Mouse (Mus musculus): ENCODE data around the gene Efcab9.

The Efcab9 gene

DNA sequence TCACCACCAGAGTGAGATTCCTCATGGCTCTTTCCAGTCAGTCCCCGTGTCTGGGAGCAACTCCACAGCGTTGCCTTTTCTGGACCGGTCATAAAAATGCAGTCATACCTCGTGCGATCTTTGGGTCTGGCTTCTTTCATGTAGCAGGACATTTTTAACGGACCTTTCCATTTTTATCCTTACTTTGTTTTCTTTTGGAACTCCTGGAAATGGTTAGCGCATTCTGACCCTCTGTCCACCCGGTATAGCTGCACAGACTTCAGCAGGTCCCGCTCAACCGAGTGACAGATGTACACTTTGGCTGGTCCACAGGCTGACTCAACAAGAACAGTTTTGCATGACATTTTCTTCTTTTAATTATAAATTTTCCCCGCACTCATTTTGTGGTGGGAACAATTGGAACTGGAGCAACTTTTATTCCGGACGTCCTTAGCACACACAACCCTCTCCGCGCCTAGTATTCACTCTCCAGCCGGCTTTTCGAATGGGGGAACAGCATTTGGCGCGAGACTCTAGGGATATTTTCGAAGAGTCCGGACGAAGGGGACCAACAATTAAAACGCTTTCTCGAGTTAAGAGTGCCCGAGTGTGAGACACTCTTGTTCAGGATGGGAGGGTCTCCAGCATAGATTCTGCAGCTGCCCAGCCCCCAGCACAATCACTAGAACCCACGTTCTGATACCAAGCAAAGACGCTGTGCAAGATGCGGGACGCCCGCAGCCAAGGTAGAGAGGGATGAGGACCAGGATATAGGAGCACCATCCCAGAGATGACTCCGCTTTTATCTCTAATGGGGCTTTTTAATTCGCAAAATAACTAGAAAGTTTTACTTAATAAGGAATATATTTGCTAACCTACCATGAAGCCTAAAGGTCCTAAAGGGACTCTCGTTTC is at the start of gene Efcab9:
Gene Efcab9 (minus strand): TSS at position 211 of the 894 bp plus-strand sequence.
- DNase-seq (ENCODE audit: low spot score), result no peak

DNA sequence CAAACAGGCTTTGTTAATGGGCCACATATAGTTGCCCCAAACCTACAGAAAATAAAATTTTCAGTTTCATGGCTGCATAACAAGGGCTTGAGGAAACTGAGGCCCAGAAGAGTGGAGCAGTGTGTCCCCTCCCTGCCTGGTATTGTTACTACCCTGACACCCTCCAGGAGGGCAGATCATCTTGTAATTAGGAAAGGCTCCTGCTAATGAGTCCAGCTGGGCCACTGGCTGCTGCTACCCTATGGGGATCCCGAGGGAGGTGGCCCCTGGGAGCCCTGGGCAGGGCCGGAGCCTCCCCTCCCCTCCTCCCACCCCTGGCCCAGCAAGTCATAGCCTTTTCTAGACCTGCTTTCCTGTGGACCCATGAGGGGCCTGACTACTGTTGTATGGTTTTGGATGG is 49.1 kb upstream of the Efcab9 start:
- DNase-seq (ENCODE audit: low spot score), result no peak

DNA sequence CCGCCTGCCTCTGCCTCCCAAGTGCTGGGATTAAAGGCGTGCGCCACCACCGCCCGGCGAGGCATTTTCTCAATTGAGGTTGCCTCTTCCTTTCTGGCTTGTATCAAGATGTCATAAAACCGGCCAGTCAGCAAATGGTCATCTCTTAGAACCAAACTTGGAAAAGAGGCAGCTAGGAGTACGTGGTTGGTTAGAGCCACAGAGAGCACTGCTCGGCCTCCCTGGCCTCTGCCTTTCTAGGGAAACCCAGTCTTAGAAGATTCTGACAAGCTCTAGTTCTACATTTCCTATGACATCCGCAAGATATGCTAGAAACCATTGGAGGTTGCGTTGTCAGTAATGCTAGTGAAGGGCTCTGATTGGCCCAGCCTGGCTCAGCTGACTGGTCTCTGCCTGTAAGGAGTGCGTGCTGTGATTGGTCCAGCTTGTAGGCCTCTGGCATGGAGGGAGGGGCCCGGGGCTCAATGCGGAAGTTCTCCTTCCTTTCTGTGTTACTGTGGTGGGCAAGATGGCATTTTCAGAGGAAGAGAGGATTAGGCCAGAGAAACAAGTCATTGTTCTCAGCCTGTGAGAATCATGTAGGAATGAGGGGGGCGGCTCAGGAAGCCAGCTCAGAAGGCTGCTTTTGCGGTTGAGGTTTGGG is 48.5 kb upstream of the Efcab9 start:
- no peak for DNase-seq (ENCODE audit: low spot score)

DNA sequence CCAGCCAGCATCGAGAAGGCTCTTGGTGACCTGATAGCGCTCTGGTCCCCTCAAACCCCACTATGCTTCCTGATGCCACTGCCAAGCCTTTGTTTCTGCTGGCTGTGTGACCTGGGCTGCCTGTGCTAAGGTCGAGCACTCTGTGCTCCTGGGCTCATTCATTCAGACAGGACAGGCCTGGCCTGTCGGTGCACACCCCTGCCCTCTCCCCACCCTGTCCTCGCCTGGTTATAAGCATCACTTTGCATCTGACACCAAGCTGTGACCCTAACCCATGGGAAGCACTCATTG is 44.8 kb upstream of the Efcab9 start:
- DNase-seq (ENCODE audit: low spot score), result no peak

DNA sequence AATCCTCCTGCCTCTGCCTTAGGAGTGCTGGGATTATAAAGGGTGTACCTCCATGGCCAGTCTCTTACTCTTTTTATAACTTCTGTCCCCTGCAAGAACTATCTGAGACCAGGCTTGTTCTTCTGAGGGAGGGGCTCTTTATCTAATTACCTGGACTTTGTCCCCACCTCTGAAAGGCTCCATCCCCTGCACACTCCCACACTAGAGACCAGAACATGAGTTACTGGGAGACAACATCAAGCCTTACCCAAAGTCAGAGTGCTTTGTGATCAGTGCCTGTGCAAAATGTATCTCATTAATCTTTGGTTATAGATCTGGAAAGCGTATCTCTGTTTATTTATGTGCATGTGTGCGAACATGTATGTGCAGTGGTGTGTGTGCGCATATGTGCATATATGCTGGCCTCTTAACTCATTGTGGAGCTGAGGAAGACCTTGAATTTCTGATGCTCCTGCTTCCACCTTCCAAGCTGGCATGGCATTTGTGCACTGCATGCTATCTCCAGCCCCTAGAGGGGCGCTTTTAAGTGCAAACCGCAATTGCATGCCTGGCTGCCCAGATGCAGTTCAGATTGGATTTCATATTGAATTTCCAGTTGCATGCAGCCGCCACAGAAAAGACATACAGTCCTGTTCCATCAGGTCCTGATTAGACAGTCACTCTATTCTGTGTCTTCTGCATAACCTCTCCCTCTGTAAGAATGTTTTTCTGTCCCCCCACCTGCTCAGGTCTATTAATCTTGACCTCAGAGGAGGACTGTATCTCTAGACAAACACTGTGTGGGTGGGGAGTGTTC is 44.3 kb upstream of the Efcab9 start:
- DNase-seq (ENCODE audit: low spot score), result no peak

DNA sequence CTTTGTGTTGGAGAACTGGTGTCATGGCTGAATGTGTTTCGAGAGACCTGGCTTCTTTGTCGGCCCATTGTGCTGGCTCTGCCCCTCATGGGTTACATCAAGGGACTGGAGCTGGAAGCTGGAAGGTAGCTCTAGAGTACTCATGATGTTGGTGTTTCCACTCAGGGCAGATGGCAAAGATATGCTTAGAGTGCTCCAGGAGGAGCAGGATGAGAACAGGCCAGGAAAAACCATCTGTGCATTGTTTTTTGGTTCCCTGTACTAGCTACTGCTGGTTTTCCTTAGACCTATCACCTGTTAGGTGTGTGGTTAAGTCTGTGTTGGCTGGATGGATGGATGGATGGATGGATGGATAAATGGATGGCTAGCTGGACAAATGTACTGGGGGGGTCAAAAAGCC is 41.8 kb upstream of the Efcab9 start:
- DNase-seq (ENCODE audit: low spot score), result no peak

DNA sequence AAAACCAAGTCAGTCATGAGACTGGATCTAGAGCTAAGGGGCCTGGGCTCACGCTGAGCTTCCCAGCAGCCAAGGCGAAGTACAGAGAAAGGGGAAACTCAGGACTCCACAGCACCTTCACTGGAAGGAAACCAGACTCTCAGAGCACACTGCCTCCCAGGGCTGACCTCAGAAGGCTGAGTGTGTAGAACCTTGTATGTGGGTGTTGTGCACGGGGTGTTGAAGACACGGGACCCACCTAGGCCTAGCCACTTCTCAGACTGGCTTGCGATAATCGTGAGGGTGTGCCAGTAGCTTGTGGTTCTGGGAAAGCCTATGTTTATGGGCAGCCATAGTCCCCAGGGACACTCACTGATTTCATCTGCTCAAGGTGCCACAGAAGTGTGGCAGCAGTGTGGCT is 39.2 kb upstream of the Efcab9 start:
- no peak for DNase-seq (ENCODE audit: low spot score)

DNA sequence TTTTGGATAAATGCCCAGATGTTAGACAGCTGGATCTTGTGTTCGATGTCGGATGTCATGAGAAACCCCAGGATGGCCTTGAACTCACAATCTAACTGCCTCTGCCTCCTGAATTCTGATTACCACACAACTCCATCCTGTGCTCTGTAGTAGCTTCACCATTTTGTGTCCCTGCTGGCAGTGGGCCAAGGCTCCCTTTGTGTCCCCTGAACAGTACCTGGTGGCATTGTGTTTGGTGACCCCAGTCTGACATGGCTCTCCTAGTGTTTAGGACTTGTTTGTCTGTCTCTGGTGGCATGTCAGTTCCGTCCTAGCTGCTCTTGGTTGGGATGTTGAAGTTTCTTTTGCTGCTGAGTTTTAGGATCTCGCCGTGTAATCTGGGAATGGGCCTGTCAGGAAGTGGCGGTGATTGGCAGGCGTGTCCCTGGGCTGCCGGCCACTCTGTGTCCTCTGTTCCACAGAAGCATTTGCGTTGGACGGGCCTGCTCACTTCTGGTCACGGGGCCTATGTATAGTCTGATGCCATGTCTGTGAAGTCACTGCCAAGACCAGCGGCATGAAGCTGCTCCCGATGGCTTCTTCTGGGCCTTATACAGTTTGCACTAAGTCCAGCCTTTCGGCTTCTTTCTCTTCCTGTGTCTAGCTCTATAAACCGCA is 36.9 kb upstream of the Efcab9 start:
- DNase-seq (ENCODE audit: low spot score), result no peak

DNA sequence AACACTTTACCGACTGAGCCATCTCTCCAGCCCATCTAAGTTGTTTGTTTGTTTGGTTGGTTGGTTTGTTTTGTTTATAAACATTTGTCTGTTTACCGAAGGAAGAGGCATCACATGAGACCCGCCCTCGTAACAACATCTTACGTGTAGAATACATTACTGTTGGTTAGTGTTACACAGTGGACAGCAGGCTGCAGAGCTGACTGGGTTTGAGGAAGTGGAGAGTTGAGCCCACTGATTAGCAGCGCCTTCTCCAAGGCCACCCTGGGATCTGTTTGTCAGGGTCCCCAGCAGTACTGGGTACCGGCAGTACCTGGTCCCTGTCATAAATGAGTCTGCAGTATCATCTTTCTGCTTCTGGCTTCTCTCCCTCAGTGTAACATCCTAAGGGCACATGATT is 36.2 kb upstream of the Efcab9 start:
- DNase-seq (ENCODE audit: low spot score), result no peak

DNA sequence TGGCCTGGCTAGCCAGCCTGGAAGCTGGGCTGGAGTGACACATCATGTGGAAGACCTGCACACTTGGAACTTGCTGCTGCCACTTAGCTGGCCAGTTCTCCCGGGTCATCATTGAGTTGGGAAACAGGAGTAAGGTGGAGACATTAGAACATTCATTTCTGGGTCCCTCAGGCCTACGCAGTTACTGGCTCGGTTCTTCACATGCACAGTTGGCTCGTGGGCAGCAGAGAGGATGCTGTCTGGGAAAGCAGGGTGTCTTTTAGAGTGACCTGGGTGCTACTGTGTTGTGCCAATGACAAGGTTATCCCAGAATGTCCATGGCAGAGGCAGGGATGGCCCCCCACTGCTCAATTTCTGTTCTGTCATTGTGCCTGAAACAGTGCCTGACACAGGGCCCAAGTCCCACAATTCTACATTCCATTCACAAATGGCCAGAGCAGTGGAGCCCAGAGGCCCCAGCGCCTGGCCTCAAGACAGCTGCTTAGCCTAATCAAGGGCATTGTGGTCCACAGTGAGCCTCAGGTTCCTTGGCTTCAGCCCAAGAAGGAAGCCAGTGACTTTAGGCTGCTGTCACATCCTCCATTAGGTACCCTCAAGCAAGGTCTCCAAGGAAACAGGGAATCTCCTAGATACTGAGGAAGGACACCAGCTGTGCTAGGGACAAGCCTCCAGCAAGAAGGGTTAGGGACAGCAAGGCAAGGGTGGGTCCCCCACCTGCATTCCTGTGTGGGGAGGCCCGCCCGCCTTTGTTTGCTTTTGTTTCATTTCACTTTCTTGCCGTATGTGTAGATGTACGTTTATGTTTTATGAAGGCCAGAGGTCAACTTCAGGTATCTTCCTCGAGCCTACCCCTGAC is 35.3 kb upstream of the Efcab9 start:
- DNase-seq (ENCODE audit: low spot score), result no peak

DNA sequence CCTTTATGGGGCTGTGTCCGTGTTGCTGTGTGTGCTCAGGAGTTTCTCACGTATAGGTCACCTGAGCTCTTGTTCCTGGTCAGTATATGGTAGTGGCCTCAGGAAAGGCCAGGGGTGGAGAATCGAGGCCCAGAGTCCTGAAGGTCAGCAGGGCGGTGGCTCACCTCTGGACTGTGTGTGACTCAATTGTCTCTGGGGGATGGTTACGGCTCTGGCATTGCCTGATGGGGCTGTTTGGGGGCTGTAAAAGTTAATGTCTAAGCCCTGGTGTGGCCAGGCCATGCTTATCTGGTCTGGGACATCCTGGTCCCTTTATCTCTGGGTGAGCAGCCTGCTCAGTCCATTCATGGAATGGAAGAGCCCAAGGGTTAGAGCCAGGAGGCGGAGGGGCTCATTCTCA is 34.3 kb upstream of the Efcab9 start:
- no peak for DNase-seq (ENCODE audit: low spot score)

DNA sequence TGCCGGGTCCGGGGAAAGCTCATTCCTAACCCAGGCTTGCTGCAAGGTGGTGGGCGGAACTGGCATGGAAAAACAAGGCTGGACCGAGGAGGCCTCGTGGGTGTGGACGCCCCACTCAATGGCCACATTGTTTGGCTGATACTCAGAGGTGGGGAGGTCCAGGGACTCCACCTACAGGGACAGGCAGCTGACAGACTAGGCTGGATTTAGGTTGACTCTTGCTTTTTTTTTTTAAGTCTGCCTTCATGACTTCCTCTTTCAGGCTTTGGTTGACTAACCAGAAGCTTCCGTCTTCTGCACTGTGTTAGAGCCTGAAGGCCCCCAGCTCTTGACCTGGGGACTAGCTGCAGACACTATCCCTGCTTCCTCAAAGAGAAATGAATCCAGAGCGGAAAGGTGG is 33.2 kb upstream of the Efcab9 start:
- DNase-seq (ENCODE audit: low spot score), result no peak

DNA sequence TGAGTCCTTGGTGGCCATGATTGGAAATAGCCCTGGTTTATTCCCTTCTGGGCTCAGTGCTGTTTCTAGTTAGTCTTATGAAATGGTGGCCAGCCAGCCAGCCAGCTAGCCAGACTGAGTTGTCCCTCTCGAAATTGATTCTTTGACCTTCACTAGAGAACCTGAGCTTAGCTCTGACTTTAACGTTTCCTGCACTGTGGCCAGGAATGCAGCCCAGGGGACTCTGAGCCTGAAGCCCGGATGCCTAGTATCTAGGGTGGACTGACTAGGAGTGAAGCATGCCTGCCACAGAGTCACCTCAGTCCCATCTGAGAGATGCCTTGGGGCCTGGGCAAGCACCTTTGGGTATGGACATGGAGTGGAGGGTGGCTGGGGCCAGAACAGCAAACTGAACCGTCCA is 32.7 kb upstream of the Efcab9 start:
- no peak for DNase-seq (ENCODE audit: low spot score)

DNA sequence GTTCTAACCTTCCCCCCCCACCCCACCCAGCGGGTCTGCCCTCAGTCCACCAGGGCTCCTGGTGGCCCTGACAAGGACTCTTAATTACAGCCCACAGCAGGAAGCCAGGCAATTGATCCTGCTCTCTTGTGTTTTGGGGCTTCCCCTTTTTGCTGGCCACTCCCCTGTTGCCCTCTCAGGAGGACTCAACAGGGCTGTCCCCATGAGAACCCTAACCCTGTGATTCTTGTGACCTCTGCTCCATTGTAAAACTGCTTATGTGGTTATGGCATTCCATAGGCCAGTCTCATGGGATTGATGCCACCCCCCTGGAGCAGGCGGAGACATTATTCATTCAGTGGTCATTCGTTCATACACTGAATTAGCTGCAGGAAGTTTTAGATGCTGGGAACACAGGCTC is 31.8 kb upstream of the Efcab9 start:
- DNase-seq (ENCODE audit: low spot score), result no peak

DNA sequence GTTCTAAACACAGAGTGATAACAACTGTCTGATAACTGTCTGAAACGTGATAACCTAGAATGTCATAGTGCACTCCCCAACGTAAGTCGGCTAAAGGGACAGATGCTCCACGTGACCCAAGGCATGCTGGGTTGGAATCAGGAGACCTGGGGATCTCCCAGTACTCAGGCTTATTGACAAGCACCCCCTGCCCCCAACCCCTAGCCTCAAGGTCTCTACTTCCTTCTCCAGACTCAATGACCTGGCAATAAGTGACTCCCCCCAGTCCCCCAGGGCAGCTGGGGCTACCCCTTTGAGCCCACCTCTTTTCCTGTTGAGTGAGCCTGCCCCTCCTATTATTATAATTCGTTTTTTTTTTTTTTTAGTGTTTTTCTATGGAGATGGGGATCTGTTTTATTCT is 30.8 kb upstream of the Efcab9 start:
- DNase-seq (ENCODE audit: low spot score), result no peak

DNA sequence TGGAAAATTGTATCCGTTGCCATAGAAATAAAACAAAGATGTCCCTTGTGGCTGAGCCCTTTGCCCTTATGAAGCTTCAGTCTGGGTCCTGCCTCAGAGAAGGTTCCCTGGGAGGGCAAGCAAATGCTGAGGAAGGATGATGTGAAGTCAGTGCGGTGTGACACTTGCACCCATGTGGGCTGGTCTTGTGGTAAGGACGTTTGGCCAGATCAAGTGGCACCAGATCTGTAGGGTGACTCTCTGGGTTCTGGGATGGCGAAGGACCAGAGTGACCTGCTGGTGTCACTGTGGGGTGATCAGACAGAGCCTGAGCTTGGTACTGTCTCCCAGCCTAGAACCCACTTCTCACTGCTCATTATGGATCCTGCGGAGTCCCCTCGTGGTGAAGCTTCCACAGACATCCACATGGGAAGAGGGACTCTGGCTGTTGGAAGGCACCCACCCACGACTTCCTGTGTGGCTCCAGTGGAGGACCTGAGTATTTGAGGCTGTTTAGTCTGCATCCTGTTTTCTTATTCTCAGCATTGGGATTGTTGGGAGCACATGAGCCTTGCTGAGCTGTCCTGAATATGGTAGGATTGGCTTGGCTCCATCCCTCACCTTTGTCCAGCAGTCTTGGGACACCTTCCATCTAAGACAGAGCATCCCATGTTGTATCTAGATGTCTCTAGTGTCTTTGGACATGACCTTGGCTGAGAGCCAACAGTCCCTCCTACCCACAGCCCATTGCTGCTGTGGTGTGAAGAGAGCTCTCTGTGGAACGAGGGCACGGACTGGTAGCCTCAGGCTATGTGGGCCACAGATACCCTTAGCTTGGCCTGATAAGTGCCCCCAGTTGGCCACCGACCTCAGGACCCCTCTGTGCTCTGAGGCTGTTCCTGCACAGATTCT is 29.8 kb upstream of the Efcab9 start:
- DNase-seq (ENCODE audit: low spot score), result no peak

DNA sequence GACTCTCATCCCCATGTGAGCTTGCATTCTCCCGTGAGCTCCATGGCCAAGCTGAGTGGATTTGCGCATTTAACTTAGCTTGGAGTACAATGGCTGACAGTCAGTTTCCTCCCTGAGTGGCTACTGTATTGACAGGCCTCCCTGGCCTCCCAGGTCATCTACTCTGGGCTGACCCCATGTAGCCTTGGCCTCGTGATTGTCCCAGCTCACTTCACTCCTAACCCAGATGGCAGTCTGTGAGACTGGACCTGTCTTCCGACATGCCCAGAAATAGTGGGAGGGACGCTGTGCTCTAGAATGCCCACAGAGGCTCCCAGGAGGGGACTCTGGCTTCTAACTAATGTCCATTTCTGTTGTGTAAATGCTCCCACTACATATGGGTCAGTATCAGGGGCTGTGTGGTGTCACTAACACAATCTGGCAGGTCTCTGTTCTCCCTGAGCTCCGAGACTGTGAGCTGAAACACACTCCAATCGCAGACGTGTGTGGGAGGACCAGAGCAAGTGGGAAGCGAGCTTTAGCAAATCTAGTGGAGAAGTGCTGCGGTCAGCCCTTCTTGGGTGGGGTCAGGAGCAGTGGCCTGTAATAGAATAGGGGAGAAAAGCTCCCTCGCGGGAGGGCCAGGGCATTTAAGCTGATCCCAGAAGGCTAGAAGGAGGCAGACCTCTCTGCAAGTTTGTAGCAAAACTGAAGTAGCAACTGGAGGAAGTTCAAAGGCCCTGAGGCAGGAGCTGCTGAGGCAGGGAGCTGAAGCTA is 28.3 kb upstream of the Efcab9 start:
- DNase-seq (ENCODE audit: low spot score), result no peak

DNA sequence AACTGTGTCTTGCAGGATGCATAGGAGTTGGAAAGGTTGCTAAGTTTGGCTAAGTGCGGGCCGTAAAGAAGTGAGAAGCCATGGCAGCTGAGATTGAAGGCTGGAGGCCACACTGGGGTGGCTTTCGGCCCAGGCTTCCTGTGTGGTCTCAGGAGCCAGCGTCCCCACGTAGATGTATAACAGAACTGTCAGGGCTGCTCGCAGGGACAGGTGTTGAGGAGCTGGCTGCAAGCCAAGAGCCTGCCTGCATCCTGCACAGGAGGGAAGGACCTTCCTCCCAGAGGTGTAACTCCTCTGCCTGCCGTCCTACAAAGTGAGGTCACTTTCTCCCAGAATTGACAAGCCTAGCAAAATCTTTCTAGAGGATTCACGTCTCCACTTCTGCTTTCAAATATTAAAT is 26.8 kb upstream of the Efcab9 start:
- no peak for DNase-seq (ENCODE audit: low spot score)

DNA sequence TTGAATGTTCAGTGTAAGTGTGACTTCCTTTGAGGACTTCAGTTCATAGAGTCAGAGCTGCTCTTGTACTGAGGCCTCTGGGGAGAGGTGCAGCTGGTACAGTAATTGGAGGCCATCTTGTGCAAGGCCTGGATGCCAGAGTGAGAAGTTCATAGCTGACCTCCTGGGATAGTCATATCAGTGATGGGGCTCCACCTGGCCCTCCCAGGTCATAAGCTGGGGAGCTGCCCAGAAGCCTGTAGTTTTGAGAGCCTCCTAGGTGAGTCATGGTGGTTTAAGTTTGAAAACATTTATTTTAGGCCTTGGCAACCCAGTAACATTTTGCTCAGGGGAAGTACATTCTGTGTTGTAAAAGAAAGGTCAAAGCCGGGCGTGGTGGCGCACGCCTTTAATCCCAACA is 26.1 kb upstream of the Efcab9 start:
- DNase-seq (ENCODE audit: low spot score), result no peak

All from testis, postnatal 10 days (tissue).